Mouse (Mus musculus): Measurements from ENCODE around the gene Il15.

The Il15 gene

GRCm38 (mm10) chr8:82356091-82356490, 46.9 kb downstream of the Il15 start:
- no peak for DNase-seq

GRCm38 (mm10) chr8:82351268-82351943, 51.6 kb downstream of the Il15 start:
- DNase-seq: no peak

DNA sequence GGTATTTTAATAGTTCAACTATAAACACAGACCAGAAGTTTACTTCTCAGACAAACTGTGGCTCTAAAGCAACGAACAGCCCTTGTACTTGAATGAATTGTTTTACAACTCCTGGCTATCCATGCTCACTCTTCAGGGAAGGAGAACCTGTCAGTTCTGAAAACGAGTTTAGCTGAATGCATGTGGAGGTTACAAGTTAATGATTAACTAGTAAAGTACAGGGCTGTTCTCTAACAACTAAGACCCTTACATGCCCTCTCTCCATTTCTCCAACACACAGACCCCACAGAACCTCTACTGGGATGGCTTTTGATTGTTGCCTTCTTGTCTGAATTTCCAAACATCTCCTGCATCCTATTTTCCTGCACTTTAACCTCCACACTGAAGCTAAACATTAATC, 53.7 kb downstream of the Il15 start:
- DNase-seq: no peak

GRCm38 (mm10) chr8:82346485-82346884, 56.5 kb downstream of the Il15 start:
- no peak for DNase-seq

GRCm38 (mm10) chr8:82331675-82332234, 71.3 kb downstream of the Il15 start:
- no peak for DNase-seq

GRCm38 (mm10) chr8:82327986-82328652, 74.9 kb downstream of the Il15 start:
- no peak for DNase-seq

DNA sequence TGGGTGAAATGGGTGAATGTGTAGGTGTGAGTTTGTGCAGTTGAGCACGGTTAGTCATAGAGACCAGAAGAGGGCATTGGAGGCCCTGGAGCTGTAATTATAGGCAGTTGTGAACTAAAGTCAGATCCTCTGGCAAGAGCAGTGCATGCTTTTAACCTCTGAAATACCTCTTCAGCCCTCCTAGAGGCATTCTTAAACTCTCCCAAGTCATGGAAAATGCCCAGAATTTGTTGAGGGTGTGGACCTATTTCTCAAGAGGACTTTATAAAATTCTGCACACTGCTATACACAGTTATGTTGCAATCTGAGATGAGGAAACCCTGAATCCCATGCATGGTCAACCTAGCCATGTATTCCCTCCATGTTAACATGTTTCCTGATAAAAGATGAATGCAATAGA, 77.0 kb downstream of the Il15 start:
- no peak for DNase-seq

DNA sequence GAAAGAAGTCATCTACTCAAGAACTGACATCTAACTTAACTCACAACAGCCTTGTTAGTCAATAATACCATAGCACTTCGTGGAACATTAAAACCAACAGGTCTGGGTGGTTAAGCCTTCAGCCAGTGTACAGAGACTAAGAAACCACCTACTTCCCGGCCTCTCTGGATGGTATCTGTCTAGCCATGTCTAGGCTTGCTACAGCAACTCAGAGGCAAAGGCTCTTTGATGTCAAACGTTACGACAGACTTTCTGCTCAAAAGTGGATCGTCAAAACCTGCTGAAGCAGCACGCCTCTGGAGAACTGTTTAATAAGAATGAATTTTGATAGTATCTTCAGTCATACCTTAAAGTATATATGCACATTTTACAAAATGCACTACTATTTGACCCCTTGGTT, 77.4 kb downstream of the Il15 start:
- DNase-seq: no peak

- peak; percentile 24 for DNase-seq
Observed at GRCm38 (mm10) chr8:82317446-82317845, 85.6 kb downstream of the Il15 start.

DNA sequence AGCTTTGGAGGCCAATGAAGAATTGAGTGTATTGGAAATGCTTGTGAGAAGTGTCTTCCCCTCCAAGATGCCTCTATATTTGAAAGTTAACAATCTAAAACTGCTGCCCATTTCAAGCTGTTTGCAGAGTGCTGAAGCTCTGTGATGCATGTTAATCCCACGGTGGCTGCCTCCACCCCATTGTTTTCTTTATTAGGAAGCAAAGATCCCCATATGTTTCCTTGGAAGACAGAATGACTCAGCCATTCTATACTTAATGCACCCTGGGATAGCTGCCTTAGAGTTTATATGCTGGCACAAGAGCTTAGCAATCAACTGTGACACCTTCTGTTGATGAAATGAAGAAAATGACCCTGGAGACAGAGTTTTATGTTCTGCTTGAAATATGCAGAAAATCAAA, 96.6 kb downstream of the Il15 start:
- peak; percentile 15 for DNase-seq

- DNase-seq: no peak
Observed at GRCm38 (mm10) chr8:82296256-82296655, 106.8 kb downstream of the Il15 start.

DNA sequence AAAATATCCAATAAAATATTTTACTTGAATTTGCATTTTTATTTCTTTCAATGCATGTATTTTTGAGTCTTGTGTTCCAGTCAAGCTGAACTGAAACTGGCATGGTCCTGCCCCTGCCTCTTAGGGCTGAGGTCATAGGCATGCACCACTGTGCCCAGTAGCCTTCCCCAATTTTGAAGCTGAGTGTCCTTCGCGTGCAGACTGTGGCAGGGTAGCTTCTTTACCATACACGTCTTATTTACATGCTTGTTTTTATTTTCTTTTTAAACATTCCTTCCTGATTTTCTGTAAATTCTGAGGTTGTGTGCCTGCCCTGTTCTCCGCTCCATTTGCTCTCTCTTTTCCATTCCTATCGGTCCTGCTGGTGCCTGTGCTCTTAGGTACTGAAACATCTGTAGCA, 111.4 kb downstream of the Il15 start:
- DNase-seq: no peak

DNA sequence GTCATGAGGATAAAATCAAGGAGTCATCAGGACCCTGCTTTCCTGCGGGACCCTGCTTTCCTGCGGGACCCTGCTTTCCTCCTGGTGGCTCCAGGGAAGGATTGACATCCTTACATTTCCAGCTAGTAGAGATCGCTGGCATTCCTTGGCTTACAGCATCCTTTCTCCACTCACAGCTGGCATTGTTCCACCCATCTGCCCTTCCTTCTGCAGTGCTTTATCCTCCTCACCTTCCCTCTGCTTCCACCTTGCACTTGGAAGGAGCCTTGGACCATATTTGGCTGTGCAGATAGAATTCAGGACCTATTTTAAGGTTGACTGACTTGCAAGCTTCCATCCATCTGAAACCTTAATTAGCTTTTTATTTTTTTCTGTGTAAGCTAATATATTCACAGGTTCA, 117.2 kb downstream of the Il15 start:
- no peak for DNase-seq

- DNase-seq: no peak
Observed at GRCm38 (mm10) chr8:82281995-82282394, 121.0 kb downstream of the Il15 start.
